Mouse (Mus musculus): ENCODE results near the gene Uchl5.

Uchl5 gene

DNA sequence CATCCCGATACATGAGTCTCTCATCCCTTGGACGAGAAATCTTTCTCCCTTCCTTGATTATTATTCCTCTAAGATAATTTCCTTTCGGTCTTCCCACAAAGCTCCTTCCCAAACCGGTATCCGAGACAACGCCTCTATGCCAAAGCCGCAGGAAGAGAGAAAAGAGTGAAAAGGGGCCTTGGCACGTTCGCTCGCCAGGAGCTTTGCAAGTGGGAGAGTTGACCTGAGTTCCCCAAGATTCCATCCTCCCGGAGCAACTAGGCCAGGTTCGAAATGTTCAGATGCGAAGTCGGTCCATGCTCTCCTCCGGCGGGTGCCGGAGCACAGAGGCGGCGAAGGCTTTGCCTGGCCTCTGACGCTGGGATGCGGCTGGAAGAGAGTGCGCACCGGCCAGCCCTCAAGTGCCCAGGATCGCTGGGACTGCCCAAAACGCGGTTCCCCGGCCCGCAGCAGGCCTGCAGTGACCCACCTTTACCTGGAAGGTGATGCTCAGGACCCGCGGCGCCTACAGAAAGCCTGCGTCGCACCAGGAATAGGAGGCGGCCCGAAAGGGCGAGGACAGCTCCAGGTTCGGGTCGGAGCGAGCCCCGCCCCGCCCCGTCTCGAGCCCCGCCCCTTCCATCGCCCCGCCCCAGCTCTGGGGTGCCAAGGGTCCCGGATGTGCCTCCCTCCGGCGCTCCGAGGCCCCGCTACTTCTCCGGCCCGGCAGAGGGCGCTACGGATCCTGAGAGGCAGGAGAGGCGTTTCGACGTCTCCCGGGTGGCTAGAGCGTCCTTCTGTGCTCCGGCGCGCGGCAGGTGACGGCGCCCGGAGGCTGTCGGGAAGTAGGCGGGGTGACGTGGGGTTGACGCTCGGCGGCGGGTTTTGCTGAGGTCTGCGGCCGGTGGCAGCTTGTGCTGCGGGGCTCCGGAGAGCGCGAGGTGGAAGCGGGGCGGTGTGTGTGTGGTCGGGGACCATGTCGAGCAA lies at the start of gene Uchl5, which contains the start of gene Trove2:
Gene Uchl5 (plus strand): TSS at position 827 of the 966 bp plus-strand sequence.
Gene Trove2 (minus strand): TSS at position 623 of the 966 bp plus-strand sequence.
- peak; percentile 98 to 99 for DNase-seq (ENCODE audit: low spot score in 2 of 2)

DNA sequence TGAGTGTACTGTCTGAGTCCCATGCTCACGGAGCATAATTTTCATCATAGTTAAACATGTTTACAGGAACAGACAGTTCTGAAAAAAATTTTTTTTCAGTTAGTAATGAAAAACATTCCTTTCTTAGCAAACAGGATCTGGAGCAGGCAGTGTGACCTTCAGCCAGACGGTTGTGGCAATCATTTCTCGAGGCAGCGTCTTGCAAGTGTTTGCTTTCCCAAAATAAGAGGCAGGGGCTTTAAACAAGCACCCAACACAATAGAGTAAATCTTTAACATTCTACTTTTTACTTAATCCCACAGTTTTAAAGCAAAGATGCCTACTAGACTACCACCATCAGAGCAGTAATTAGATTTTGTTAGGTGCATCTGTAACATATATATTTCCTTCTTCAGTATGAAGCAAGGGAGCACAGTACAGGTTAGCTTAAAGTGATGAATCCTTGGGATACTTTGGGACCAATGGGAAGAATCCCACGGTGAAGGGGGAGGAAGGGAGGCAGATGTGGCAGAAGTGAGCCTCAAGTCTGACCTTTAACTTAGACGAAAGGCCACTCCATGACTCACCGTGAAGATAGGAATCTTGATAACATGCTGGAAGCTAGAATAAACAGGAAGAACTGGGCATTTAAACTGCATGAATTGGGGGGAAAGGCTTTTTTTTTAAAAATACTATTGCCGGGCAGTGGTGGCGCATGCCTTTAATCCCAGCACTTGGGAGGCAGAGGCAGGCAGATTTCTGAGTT lies 49.2 kb upstream of the Uchl5 start:
- DNase-seq (ENCODE audit: low spot score in 2 of 2): no peak

DNA sequence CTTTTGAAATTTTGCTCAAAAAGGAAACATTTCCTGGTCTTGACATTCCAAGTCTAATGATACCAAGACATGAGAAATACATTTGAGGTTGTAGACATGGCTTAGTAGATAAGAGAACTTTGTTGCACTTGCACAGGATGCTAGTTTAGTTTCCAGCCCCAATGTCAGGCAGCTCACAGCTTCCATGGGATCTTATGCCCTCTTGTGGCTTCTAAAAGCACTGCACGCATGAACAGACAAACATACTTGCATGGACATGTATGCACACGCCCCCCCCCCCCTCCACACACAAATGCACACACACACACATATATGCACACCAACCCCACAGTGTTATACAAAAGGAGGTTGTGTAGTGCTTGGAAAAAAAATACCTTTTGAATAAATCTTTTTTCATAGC lies 46.2 kb upstream of the Uchl5 start:
- DNase-seq (ENCODE audit: low spot score in 2 of 2): peak; percentile 15 to 33

DNA sequence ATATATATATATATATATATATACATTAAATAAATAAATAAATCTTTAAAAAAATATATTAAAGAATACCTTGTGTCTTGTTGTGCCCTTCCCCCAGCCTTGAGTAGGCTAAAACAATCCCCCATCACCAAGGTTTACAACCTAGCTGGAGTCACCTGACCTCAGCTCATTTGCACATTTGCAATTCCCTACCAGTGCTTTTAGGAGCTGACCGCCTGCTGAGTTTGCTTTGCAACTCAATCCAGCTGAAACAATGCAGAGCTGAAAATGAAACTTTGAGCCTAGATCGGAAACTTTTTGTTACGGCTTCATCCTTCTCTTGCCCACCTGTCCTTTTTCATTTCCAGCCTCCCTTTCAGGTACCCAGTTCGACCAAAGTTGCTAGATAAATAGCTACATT lies 45.4 kb upstream of the Uchl5 start:
- DNase-seq (ENCODE audit: low spot score in 2 of 2): no peak

DNA sequence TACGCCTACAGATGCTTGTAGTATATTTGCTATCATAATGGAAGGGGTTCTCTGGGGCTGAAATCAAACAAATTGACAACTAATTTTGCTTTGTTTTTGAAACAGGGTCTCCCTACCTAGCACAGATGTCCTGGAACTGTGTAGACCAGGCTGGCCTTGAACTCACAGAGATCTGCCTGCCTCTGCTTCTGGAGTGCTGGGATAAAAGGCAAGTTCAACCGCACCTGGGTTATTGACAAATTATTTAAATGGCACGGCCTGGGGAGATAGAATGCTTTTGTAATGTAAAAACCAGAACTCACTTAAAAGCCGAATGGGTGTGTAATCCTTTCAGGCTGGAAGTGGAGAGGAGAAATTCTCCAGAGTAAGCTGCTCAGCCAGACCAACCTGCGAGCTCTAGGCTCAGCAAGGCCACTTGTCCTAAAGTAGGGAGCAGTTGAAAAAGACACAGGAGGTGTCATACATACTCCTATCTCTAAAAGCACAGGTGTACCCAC lies 43.1 kb upstream of the Uchl5 start:
- no peak for DNase-seq (ENCODE audit: low spot score in 2 of 2)

DNA sequence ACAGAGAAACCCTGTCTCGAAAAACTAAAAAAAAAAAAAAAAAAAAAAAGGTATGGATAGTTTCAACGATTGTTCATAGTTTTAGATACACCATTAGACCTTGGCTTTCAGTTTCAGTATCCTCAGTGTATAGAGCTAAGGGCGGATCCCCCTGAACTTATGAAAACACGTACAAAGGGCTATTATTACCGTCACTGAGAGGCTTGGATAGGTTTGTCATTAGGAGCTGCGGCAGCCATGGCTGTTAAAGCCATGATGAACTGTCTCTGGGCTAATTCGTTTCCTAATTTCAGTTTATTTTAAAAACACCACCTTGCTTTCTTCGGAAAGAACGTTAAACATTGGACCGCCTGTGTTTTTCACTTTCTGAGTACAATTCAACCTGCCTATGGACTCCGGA lies 38.3 kb upstream of the Uchl5 start:
- DNase-seq (ENCODE audit: low spot score in 2 of 2): no peak

DNA sequence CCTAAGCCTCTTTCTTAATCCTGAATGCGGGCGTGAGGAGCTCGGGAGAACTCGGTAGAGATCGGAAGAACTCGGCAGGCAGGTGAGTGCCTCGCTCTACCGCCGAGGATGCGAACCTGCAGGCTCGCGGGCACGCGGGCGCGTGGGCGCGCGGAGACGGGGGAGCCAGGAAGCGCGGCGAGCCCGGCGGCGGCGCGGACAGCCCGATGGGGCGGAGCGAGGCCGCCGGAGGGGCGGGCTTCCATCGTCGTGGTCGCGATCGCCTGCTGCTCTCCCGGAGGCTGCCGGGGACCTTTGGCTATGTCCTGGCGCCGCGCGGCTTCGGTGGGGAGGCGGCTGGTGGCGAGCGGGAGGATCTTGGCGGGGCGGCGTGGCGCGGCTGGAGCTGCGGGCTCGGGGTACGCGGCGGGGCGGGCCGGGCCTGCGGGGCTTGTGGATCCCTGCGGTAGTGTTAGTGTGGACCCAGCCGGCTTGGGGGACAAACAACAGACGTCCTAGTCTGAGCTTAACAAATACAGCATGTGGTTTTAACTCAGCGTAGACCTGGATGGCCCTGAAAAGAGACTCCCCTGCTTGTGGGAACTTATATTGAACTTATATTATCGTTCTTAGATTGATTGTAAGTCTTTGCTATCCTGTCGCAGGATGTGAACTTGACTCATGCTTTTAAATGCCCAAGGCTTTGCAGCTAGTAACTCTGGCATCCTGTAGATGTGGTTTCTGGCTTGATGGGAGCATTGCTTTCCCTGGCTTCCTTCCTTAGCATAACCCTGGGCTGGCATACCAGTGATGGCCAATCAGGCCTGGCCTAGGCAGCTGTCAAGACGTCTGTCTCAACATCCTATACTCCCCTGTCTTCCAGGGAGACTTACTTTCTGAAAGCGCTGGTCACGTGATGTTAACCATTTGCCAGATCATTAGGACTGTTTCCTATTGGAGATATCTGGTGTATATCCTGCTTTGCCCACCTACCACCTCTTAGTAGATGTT lies 37.4 kb upstream of the Uchl5 start:
- DNase-seq (ENCODE audit: low spot score in 2 of 2): peak; percentile 84 to 91

DNA sequence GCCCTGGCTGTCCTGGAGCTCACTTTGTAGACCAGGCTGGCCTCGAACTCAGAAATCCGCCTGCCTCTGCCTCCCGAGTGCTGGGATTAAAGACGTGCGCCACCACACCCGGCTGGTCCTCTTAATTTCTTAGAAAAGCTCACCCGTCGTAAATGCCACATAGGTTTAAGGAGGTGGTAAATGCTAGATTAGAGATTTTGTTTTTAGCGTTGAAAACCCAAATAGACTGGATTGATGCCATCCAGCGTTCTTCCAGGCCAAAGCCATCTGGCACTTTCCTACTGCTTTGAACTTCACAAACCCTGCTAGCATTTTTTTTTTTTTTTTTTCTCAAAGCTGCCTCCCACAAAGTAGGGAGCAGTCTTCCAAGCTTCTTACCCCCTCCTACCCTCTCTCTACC lies 36.5 kb upstream of the Uchl5 start:
- no peak for DNase-seq (ENCODE audit: low spot score in 2 of 2)

DNA sequence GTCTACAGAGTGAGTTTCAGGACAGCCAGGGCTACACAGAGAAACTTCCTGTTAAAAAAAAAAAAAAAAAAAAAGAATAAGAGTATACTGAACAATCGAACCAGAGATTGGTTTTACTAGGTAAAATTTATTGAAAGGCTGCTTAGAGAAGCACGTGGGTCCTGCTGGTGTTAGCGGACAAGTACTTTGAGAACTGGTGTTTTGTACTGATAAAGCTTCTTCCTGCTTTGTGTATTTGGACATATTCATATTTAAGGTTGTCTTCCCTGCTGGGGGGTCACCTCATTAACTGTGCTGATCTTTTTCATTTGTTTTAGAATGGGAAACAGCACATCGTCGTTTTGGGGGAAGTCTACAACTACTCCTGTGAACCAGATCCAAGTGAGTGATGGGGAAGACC lies 35.7 kb upstream of the Uchl5 start:
- DNase-seq (ENCODE audit: low spot score in 2 of 2): no peak

DNA sequence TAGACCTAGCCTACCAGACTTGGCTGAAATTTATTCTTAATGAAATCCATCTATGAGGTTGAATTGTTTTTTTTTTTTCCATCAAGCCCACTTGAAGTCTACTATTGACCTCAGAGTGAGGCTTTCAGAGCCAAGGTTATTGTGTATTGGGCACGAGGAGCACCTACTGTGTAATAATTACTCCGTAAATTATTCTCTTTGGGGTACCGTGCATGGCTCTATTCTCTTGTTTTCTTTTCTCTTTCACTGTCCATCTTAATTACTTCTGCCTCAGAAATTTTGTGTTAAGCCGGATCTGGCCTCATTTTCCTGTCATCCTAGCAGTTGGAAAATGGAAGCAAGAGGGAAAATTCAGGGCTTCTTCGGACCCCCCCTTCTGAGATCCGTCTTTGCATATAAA lies 34.9 kb upstream of the Uchl5 start:
- no peak for DNase-seq (ENCODE audit: low spot score in 2 of 2)

DNA sequence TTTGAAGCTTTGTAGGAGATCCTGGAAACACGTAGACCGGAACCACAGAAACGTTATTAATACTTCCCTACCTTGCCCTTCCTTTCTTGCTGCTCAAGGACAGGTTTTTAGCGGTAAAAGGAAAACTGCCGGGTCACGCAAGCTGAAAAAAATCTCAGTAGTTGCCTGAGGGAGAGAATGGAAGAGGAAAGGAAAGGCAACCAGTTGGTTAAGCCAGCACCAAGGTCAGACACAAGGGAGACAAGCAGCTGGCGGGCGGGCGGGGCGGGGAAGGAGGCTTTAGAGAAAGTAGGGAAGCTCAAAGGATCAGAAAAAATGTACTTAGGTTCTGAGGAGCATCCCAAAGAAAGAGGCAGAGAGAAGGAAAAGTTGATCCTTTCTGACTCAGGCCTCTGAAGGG lies 31.2 kb upstream of the Uchl5 start:
- no peak for DNase-seq (ENCODE audit: low spot score in 2 of 2)

DNA sequence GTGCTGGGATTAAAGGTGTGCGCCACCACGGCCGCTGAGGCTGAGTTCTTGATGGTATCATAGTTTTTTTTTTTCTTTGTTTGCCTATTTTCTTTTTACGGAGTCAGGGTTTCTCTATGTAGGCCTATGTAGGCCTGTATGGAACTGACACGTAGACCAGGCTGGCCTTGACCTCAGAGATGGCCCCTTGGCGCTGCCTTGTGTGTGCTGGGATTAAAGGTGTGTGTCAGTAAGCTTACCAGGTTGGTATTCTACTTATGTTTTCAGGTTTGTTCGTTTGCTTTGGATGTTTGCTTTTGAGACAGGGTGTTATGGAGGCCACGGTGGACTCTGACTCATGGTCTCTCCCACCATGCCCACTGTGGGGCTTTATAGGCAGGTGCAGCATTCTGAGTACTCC lies 14.9 kb upstream of the Uchl5 start:
- no peak for DNase-seq (ENCODE audit: low spot score in 2 of 2)

DNA sequence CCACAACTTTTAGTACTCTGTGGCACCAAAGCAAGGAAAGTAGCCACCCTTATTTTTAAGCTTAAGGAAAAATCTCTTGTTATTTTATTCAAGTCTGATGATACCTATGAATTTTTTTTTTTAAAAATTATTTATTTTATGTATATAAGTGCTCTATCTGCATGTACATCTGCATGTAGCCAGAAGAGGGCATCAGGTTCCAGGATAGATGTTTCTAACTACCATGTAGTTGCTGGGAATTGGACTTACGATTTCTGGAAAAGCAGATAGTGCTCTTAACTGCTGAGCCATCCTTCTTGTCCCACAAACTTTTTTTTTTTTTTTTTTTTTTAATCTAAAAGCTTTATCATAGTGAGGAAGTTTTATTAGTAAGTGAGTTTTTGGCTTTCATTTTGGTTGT lies 12.6 kb upstream of the Uchl5 start:
- no peak for DNase-seq (ENCODE audit: low spot score in 2 of 2)

DNA sequence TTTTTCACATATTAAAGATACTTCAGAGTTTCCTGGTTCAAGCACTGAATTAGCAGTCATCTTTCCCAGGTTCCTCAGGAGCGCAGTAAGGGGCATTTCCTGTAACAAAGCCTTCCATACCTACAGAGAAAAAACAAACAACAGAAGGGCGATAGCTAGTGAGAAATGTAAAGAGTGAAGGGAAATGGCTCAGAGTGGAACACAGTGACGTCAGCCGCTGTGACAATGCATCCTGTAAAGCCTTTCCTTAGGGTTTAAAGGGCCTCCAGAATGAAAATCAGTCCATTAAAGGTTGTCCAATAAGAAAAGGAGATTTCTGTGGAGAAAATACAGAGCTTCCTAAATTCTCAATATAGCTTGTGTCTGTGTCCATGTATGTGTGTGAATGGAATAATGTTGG lies 11.3 kb upstream of the Uchl5 start:
- DNase-seq (ENCODE audit: low spot score in 2 of 2): no peak

DNA sequence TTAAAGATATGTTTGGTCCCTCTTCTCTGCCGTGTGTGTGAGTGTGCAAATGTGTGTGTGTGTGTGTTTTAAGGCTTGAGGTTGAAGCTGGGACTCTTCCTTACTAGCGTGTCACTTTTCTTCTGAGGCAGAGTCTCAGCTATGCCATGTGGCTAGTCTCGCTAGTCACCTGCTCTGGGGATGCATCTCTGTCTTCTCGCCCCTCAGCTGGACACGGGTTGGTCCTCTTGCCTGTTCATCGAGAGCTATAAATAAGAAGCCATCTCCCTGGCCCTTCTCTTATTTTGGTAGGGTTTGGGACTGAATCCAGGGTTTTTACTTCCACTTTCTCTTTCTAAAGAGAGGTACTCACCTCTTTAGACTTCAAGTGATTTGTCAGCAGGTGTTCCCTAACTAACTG lies 10.8 kb upstream of the Uchl5 start:
- no peak for DNase-seq (ENCODE audit: low spot score in 2 of 2)

DNA sequence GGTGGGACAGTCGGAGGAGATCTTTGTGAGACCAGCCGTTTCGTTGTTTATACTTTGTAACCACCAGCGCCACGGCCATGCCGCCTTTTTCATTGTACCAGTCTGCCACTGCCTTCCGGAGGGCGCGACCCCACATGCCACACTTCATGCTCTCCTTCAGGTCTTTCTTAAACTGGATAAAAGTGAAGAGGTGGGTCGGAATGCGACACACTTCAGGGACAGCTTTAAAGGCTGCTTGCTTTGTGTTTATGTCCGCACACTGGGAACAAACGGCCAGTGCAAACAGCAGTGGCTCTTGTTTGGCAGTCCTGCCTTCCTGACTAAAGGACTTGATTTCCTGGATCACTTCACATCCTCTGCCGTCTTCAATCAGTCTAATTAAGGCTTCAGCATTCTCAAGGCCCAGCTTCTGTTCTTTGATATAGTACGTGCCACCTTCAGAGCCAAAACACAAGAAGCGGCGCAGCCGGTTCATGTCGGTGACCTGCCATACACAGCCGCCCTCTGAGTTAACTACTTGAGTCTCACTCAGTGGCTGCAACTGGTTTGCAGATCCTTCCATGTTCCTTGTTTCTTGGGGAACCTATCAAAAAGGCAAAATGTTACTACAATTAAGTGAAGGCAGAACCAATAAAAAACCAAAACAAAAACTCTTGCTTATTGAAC lies 6.5 kb upstream of the Uchl5 start:
- DNase-seq (ENCODE audit: low spot score in 2 of 2): no peak

DNA sequence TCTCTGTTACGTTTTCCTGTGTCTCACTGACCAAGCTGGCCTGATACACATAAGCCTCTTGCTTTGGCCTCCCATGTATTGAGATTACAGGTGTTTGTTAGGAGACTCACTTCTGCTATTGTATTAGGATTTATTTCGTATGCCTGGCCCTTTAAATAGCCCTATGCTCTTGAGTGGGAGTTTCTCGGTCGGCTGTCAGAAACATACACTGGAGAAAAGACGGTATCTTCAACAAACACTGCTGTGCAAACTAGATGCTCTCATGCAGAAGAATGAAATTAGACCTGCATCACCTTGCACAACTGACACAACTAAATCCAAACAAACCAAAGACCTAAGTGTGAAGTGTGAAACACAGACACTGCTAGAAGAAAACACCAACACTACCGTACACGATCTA lies 4.0 kb upstream of the Uchl5 start:
- DNase-seq (ENCODE audit: low spot score in 2 of 2): no peak

DNA sequence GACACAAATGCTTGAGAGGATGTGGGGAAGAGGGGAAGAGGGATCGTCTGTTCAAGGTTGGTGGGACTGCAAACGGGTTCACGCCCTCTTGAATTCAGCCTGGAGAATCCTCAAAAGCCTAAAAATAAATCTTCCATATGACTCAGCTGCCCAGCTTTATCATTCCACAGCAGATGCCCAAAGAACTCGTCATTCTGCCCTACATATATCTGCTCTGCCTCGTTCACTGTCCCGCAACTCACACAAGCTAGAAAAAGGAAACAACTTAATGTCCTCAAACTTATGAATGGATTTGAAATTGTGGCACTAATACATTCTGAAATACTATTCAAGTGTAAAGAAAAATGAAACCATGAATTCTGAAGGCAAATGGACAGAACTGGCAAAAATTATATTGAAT lies 3.2 kb upstream of the Uchl5 start:
- no peak for DNase-seq (ENCODE audit: low spot score in 2 of 2)

DNA sequence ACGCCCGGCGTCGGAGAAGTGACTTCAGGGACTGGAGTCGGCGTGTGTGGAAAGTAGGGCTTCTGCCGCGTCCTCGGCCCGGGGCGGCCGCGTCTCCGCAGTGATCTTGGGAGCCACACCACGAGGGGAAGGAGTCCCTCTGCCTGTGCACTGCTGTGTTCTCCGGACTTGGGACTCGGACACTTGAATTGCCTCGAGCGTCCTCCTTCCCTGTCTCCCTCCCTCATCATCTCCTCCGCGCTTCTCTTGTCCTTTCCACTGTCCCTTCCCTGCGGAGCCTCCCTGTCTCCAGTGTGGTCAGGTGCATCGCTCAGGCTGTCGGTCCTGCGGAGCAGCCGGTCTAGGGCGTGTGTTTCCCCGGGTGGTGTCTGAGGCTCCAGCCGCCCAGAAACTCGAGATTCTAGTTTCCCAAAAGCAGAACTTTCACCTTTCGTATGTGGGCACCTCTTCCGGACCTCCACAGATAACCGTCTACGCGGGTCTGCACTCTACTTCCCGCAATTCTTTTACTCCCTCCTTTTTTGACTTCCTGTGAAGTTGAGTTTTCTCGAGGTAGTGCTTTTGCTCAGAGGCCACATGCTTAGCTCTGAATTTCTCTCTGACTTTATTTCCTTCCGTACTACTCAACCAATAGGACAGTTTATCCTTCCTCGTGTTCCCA lies 616 bp downstream of the Uchl5 start:
- no peak for DNase-seq (ENCODE audit: low spot score in 2 of 2)

DNA sequence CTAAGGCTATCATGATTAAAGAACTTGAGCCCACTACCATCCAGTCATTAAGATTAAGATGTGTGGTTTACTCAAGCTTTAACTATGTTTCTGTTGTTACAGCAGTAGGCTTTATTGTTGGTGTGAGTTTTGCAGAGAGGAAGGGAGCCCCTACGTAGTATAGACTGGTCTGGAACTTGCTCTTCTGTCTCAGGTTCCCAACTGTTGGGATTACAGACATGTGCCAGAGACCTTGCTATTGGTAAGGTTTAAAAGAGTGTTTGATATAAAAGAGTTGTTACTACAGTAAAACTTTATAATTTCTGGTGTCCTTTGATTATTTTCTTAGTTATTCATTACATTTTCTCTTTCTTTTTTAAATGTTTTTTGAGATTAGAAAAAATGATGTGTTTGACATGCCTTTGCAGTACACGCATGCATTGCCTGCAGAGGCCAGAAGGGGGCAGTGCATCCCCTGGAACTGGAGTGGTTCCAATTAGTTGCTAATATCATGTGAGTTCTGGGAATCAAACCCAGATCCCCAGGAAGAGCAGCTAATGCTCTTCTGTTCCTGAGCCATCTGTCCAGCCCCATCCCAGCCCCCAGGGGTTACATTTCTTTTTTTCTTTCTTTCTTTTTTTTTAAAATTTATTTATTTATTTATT lies 11.6 kb downstream of the Uchl5 start:
- DNase-seq (ENCODE audit: low spot score in 2 of 2): peak; percentile 24 to 65

Data from thymus, postnatal 10 days (tissue).